Mouse (Mus musculus): Measurements from ENCODE around the gene Ifi44. TPM values are rescaled to one million over a fixed set of nuclear protein-coding genes. Genes with fewer than 3 reads are reported as not detected.

Gene Ifi44
- polyA plus RNA-seq, 1 experiment from 2014 or later = 0.51 TPM

Other genes with a start within 250 kb of the Ifi44 start
- gene Ifi44l, start 12.9 kb upstream of the Ifi44 start, polyA plus RNA-seq (2015; fragmentation: Nextera tagmentation; extraction: Ambion mirVana) = 0.15 TPM in 1 of 2 replicates, not detected in the other
- 1.2 and 2.0 TPM in 2 replicates for gene Ptgfr, start 87.7 kb upstream of the Ifi44 start, polyA plus RNA-seq (2015; fragmentation: Nextera tagmentation; extraction: Ambion mirVana)